Mouse (Mus musculus): ENCODE data around the gene Sgms1. TPM values are rescaled to one million over a fixed set of nuclear protein-coding genes. Genes with fewer than 3 reads are reported as not detected.
"Not testable (repeated sequence)": the region's sequence is repeated elsewhere in the genome, so short reads cannot be mapped to it uniquely, and the experiment has no call there.

The Sgms1 gene
- polyA plus RNA-seq, 1 experiment from 2014 or later, result 43.0 TPM

- Histone ChIP-seq H3K27ac (ENCODE audit: low read length) (no peak overlapping the region), H3K36me3 (ENCODE audit: control insufficient read depth, insufficient read depth, low read length) (no peaks in the 10 kb centered on the region), H3K27me3 (ENCODE audit: control insufficient read depth, insufficient read depth, low read length) (no peaks in the 10 kb centered on the region), H3K9ac (ENCODE audit: low read length) (no peak overlapping the region), H3K9me3 (replicated peaks; ENCODE audit: control insufficient read depth, low read length) (no peaks in the 10 kb centered on the region), H3K4me3 (replicated peaks; ENCODE audit: low read length) (no peak overlapping the region), H3K4me1 (ENCODE audit: control insufficient read depth, insufficient read depth, low read length) (peaks cover 8% of the 10 kb centered on the region; the same call in 1 of the 2 replicates), H3K4me2 (ENCODE audit: low read depth, low read length) (no peak overlapping the region)
- no peak for ATAC-seq (ENCODE audit: insufficient read depth, low FRiP score)
- WGBS, result 29% methylated on average over 18 of the region's 18 CpGs
Observed at GRCm38 (mm10) chr19:32102294-32102975, 287.1 kb downstream of the Sgms1 start.

DNA sequence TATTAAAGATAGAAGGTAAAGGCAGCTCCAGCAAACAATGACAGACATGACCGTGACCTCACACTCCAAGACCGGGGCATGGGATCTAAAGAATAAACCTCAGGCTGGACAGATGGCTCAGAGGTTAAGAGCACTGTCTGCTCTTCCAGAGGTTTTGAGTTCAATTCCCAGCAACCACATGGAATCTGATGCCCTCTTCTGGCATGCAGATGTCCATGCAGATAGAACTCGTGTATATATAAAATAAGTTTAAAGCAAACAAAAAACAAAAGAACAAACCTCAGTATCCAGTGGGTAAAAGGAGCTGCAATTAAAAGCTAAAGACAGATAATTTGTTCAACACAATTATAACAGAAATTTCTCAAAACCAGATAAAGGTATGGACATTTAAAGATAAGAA lies 290.9 kb downstream of the Sgms1 start:
- H3K9ac ChIP-seq (ENCODE audit: low read length), result no peak overlapping the region
- H3K4me1 ChIP-seq (ENCODE audit: control insufficient read depth, insufficient read depth, low read length), result no peaks in the 10 kb centered on the region; the same call in 1 of the 2 replicates
- H3K27ac ChIP-seq (ENCODE audit: low read length), result no peak overlapping the region
- no peak for ATAC-seq (ENCODE audit: insufficient read depth, low FRiP score)
- H3K36me3 ChIP-seq (ENCODE audit: control insufficient read depth, insufficient read depth, low read length), result no peaks in the 10 kb centered on the region
- WGBS, result 76% methylated on average over 3 of the region's 3 CpGs
- H3K4me3 ChIP-seq (replicated peaks; ENCODE audit: low read length), result no peak overlapping the region
- no peak overlapping the region for H3K4me2 ChIP-seq (ENCODE audit: low read depth, low read length)
- H3K27me3 ChIP-seq (ENCODE audit: control insufficient read depth, insufficient read depth, low read length), result no peaks in the 10 kb centered on the region
- no peaks in the 10 kb centered on the region for H3K9me3 ChIP-seq (replicated peaks; ENCODE audit: control insufficient read depth, low read length)

GRCm38 (mm10) chr19:32092358-32092757 lies 297.2 kb downstream of the Sgms1 start:
- Histone ChIP-seq H3K4me3 (replicated peaks; ENCODE audit: low read length) (no peak overlapping the region), H3K4me2 (ENCODE audit: low read depth, low read length) (no peak overlapping the region), H3K9ac (ENCODE audit: low read length) (no peak overlapping the region), H3K36me3 (ENCODE audit: control insufficient read depth, insufficient read depth, low read length) (no peaks in the 10 kb centered on the region), H3K27ac (ENCODE audit: low read length) (no peak overlapping the region), H3K4me1 (ENCODE audit: control insufficient read depth, insufficient read depth, low read length) (no peaks in the 10 kb centered on the region), H3K27me3 (ENCODE audit: control insufficient read depth, insufficient read depth, low read length) (no peaks in the 10 kb centered on the region), H3K9me3 (replicated peaks; ENCODE audit: control insufficient read depth, low read length) (no peaks in the 10 kb centered on the region)
- no peak for ATAC-seq (ENCODE audit: insufficient read depth, low FRiP score)
- 78% methylated on average over 4 of the region's 4 CpGs for WGBS

- Histone ChIP-seq H3K9me3 (replicated peaks; ENCODE audit: control insufficient read depth, low read length) (no peaks in the 10 kb centered on the region), H3K36me3 (ENCODE audit: control insufficient read depth, insufficient read depth, low read length) (no peaks in the 10 kb centered on the region), H3K27ac (ENCODE audit: low read length) (no peak overlapping the region), H3K4me3 (replicated peaks; ENCODE audit: low read length) (no peak overlapping the region), H3K4me2 (ENCODE audit: low read depth, low read length) (no peak overlapping the region), H3K4me1 (ENCODE audit: control insufficient read depth, insufficient read depth, low read length) (no peaks in the 10 kb centered on the region), H3K27me3 (ENCODE audit: control insufficient read depth, insufficient read depth, low read length) (no peaks in the 10 kb centered on the region), H3K9ac (ENCODE audit: low read length) (no peak overlapping the region)
- no peak for ATAC-seq (ENCODE audit: insufficient read depth, low FRiP score)
- WGBS, result 83% methylated on average over 4 of the region's 4 CpGs
Observed at GRCm38 (mm10) chr19:32090804-32091203, 298.7 kb downstream of the Sgms1 start.

GRCm38 (mm10) chr19:32088570-32088969 lies 300.9 kb downstream of the Sgms1 start:
- WGBS, result 73% methylated on average over 1 of the region's 1 CpGs
- no peak overlapping the region for H3K27ac ChIP-seq (ENCODE audit: low read length)

GRCm38 (mm10) chr19:32087736-32088470 lies 301.6 kb downstream of the Sgms1 start:
- Histone ChIP-seq H3K4me2 (ENCODE audit: low read depth, low read length) (no peak overlapping the region), H3K27me3 (ENCODE audit: control insufficient read depth, insufficient read depth, low read length) (no peaks in the 10 kb centered on the region), H3K27ac (ENCODE audit: low read length) (no peak overlapping the region), H3K9ac (ENCODE audit: low read length) (no peak overlapping the region), H3K9me3 (replicated peaks; ENCODE audit: control insufficient read depth, low read length) (no peaks in the 10 kb centered on the region), H3K36me3 (ENCODE audit: control insufficient read depth, insufficient read depth, low read length) (no peaks in the 10 kb centered on the region), H3K4me3 (replicated peaks; ENCODE audit: low read length) (no peak overlapping the region), H3K4me1 (ENCODE audit: control insufficient read depth, insufficient read depth, low read length) (no peaks in the 10 kb centered on the region)
- no peak for ATAC-seq (ENCODE audit: insufficient read depth, low FRiP score)
- WGBS, result 76% methylated on average over 6 of the region's 6 CpGs

More at GRCm38 (mm10) chr19:32088570-32088969, 300.9 kb downstream of the Sgms1 start:
- Histone ChIP-seq H3K36me3 (ENCODE audit: control insufficient read depth, insufficient read depth, low read length) (no peaks in the 10 kb centered on the region), H3K9ac (ENCODE audit: low read length) (no peak overlapping the region), H3K4me1 (ENCODE audit: control insufficient read depth, insufficient read depth, low read length) (no peaks in the 10 kb centered on the region), H3K4me2 (ENCODE audit: low read depth, low read length) (no peak overlapping the region), H3K27me3 (ENCODE audit: control insufficient read depth, insufficient read depth, low read length) (no peaks in the 10 kb centered on the region), H3K9me3 (replicated peaks; ENCODE audit: control insufficient read depth, low read length) (no peaks in the 10 kb centered on the region), H3K4me3 (replicated peaks; ENCODE audit: low read length) (no peak overlapping the region)
- ATAC-seq (ENCODE audit: insufficient read depth, low FRiP score), result no peak

DNA sequence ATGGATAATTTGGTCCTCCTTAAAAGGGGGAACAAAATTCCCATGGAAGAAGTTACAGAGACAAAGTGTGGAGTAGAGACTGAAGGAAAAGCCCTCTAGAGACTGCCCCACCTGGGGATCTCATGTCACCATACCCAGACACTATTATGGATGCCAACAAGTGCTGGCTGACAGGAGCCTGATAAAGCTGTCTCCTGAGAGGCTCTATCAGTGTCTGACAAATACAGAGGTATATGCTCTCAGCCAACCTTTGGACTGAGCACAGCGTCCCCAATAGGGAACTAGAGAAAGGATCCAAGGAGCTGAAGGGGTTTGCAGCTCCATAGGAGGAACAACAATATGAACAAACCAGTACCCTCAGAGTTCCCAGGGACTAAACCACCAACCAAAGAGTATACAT lies 304.7 kb downstream of the Sgms1 start:
- 70% methylated on average over 1 of the region's 1 CpGs for WGBS
- H3K9me3 ChIP-seq (replicated peaks; ENCODE audit: control insufficient read depth, low read length); ATAC-seq (ENCODE audit: insufficient read depth, low FRiP score): not testable (repeated sequence)

More for the DNA sequence above, 304.7 kb downstream of the Sgms1 start:
- not testable (repeated sequence) for H3K36me3 ChIP-seq (ENCODE audit: control insufficient read depth, insufficient read depth, low read length); H3K4me2 ChIP-seq (ENCODE audit: low read depth, low read length); H3K27me3 ChIP-seq (ENCODE audit: control insufficient read depth, insufficient read depth, low read length); H3K4me1 ChIP-seq (ENCODE audit: control insufficient read depth, insufficient read depth, low read length); H3K4me3 ChIP-seq (replicated peaks; ENCODE audit: low read length); H3K27ac ChIP-seq (ENCODE audit: low read length); H3K9ac ChIP-seq (ENCODE audit: low read length)

Other genes with a start within 250 kb of the Sgms1 start
- 106 and 175 TPM in 2 replicates for gene Rpl9-ps6, start 76.9 kb upstream of the Sgms1 start, polyA plus RNA-seq (2015; fragmentation: Nextera tagmentation; extraction: Ambion mirVana)
- gene Minpp1, start 96.1 kb upstream of the Sgms1 start, polyA plus RNA-seq (2015; fragmentation: Nextera tagmentation; extraction: Ambion mirVana), result 43.2 and 44.4 TPM in 2 replicates
- gene Papss2, start 206.1 kb upstream of the Sgms1 start, polyA plus RNA-seq (2015; fragmentation: Nextera tagmentation; extraction: Ambion mirVana), result 11.0 and 13.0 TPM in 2 replicates